Mouse (Mus musculus) stomach, postnatal 0 days (tissue): ENCODE measurements around the gene Pde4dip.

Source experiments
- CTCF ChIP-seq: IDR thresholded peaks from 2 replicates; pipeline ENCODE4 v1.5.1; 2016; ENCODE audit warnings: antibody characterized with exemption, low read depth, mild to moderate bottlenecking, moderate library complexity
- EP300 ChIP-seq: optimal IDR thresholded peaks from 2 replicates; pipeline ENCODE3; 2016; ENCODE audit warnings: antibody characterized with exemption

- TF ChIP-seq CTCF, result no peak
- TF ChIP-seq EP300, result no peak
Observed at GRCm38 (mm10) chr3:97653781-97654180, 234.7 kb downstream of the Pde4dip start.
